In genomic region chr8:120404609-120405036, GRCm38 (mm10) we compare ENCODE assay signal across 8 mouse cellular contexts.
DNase-seq lines count a peak whose midpoint lies in the region.

No protein-coding gene starts in this region.

- DNase-seq in cerebellum, adult 11 months: peak; percentile 42
- no peak for DNase-seq in cerebellum, adult 11-12 months
- DNase-seq in 416B (ENCODE audit: low read depth) (peak; percentile 66), liver (peak; percentile 80)
- peak; percentile 56 for DNase-seq in brain, adult 2 months (ENCODE audit: low read depth, low spot score)
- DNase-seq in gastrocnemius, postnatal 10 days: peak; percentile 73
- peak; percentile 77 for DNase-seq in retina, embryonic 14.5 days (ENCODE audit: low spot score)
- DNase-seq in right cerebral cortex, postnatal 25 days: no peak

Comparison
In these comparisons a context has a peak if more than half of its experiments do, and no peak if none do; other contexts are left out.
1. DNase-seq: peak in cerebellum, adult 11 months (single experiment), 416B (single experiment), brain, adult 2 months (single experiment), gastrocnemius, postnatal 10 days (single experiment), liver (single experiment) and retina, embryonic 14.5 days (single experiment); none in cerebellum, adult 11-12 months (single experiment) and right cerebral cortex, postnatal 25 days (single experiment).